Mouse (Mus musculus) G1E (cell line): ENCODE results near the gene Mylk. TPM values are rescaled to one million over a fixed set of nuclear protein-coding genes. Genes with fewer than 3 reads are reported as not detected.
"Not testable (repeated sequence)": the region's sequence is repeated elsewhere in the genome, so short reads cannot be mapped to it uniquely, and the experiment has no call there.

Experiments
- ATAC-seq: 2 replicates; pipeline ENCODE4 v1.8.0; 2016; ENCODE audit warnings: mild to moderate bottlenecking; ENCODE audit not compliant: insufficient number of reproducible peaks, poor library complexity, low FRiP score, severe bottlenecking; ENCODE audit errors: extremely low read depth
- DNase-seq: peaks from one replicate; pipeline ENCODE4 v3.0.0; 2012; ENCODE audit warnings: low spot score
- H3K27me3 ChIP-seq: 2 replicates; pipeline ENCODE4 v1.6.1; 2012; ENCODE audit warnings: mild to moderate bottlenecking, low read length, inconsistent platforms; ENCODE audit not compliant: insufficient read depth
- H3K36me3 ChIP-seq: replicated peaks from 2 replicates; pipeline ENCODE3; 2012; ENCODE audit warnings: mild to moderate bottlenecking, inconsistent platforms
- H3K4me1 ChIP-seq: 2 replicates; pipeline ENCODE4 v1.6.1; 2012; ENCODE audit warnings: low read depth, low read length, inconsistent platforms, mixed read lengths; ENCODE audit not compliant: insufficient read depth
- H3K4me3 ChIP-seq: 2 replicates; pipeline ENCODE4 v1.5.1; 2012; ENCODE audit warnings: low read depth, mild to moderate bottlenecking, inconsistent platforms, low read length, moderate library complexity, mixed read lengths
- H3K9me3 ChIP-seq: replicated peaks from 2 replicates; pipeline ENCODE4 v1.6.1; 2012; ENCODE audit warnings: inconsistent platforms
- CTCF ChIP-seq: IDR thresholded peaks from 2 replicates; pipeline ENCODE4 v1.5.1; 2012; ENCODE audit warnings: low read depth, low read length, inconsistent platforms, mixed read lengths
- GATA1 ChIP-seq: IDR thresholded peaks from 2 replicates; pipeline ENCODE4 v1.6.1; 2012; ENCODE audit warnings: borderline replicate concordance, low read length, inconsistent platforms, mixed read lengths
- GATA2 ChIP-seq: IDR thresholded peaks from 2 replicates; pipeline ENCODE4 v1.6.1; 2012; ENCODE audit warnings: low read depth, low read length, inconsistent platforms, borderline replicate concordance
- POLR2AphosphoS5 ChIP-seq: IDR thresholded peaks from 2 replicates; pipeline ENCODE4 v1.6.1; 2012; ENCODE audit warnings: low read depth, low read length, inconsistent platforms; ENCODE audit not compliant: insufficient replicate concordance
- TAL1 ChIP-seq: conservative IDR thresholded peaks from 2 replicates; pipeline ENCODE4 v1.6.1; 2012; ENCODE audit warnings: low read depth, low read length, inconsistent platforms, mixed read lengths
- polyA plus RNA-seq: library from polyadenylated mRNA; stranded (reverse); fragments of >175 nt; gene quantifications from 2 replicates; pipeline ENCODE4 v1.2.3, GENCODE M21; 2012
- total RNA-seq, 2 experiments: library from RNA; stranded (forward) in 1 of 2; stranded (reverse) in 1 of 2; fragments of 200-1000 nt in 1 of 2; fragments of >200 nt in 1 of 2; fragmentation: Nextera tagmentation in 1 of 2; gene quantifications; 2 replicates each; pipeline ENCODE4 v1.2.3; 2014 to 2017

Gene Mylk
- total RNA-seq (2014; fragmentation: Nextera tagmentation), result not detected in 2 replicates
- total RNA-seq (2017), result 0.05 and 0.06 TPM in 2 replicates
- polyA plus RNA-seq, result 0.06 TPM in 1 of 2 replicates, not detected in the other

GRCm38 (mm10) chr16:34745065-34745585, at the start of gene Mylk:
Gene Mylk, plus strand, starts transcription at chr16:34745210.
- H3K4me3 ChIP-seq, result peak within 1 kb of the TSS; percentile 60; the same call in 1 of the 2 replicates
- no peak for DNase-seq

GRCm38 (mm10) chr16:34698721-34699120, 46.3 kb upstream of the Mylk start:
- not testable (repeated sequence) for H3K9me3 ChIP-seq, ATAC-seq, H3K27me3 ChIP-seq, H3K4me3 ChIP-seq, DNase-seq
- Histone ChIP-seq H3K4me1 (peaks cover 22% of the 10 kb centered on the region), H3K36me3 (peaks cover 65% of the 10 kb centered on the region)

More at GRCm38 (mm10) chr16:34745065-34745585, at the start of gene Mylk:
- peaks cover 6% of the 10 kb centered on the region for H3K4me1 ChIP-seq
- H3K9me3 ChIP-seq, result no peaks in the 10 kb centered on the region
- H3K27me3 ChIP-seq, result peaks cover 43% of the 10 kb centered on the region
- TF ChIP-seq CTCF (no peak), GATA1 (no peak), GATA2 (no peak), TAL1 (no peak), POLR2AphosphoS5 (no peak)
- H3K36me3 ChIP-seq, result no peaks in the 10 kb centered on the region
- no peak for ATAC-seq

DNA sequence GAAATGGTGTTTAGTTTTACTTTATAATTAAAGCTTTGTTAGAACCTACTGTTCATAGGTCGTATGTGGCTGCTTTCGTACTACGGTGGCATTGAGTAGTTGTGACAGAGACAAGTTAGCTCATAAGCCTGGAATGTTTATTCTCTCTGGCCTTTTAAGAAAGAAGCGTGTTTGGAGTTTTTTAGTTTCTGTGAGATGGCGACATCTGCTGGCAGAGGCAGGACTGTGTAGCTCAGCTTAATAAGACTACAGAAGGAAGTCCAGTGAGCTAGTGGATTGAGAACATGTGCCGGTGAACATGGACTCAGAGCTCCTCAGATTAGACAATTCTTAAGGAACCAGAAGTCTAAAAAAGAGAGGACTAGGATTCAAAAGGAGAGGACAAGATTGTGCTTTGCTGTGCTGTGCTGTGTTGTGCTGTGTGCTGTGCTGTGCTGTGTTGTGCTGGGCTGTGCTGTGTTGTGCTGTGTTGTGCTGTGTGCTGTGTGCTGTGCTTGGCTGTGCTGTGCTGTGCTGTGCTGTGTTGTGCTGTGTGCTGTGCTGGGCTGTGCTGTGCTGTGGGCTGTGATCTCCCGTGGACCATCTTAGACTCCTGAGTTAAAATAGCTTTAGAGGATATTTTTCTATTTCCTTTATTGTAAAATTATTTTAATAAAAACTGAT, 44.7 kb upstream of the Mylk start:
- TF ChIP-seq CTCF (peak; percentile 47), POLR2AphosphoS5 (no peak)
- DNase-seq, result peak; percentile 33
- ATAC-seq, result peak; percentile 54
- H3K36me3 ChIP-seq, result peaks cover 72% of the 10 kb centered on the region
- H3K9me3 ChIP-seq, result no peaks in the 10 kb centered on the region
- H3K4me3 ChIP-seq, result peak overlapping the region; percentile 44
- H3K27me3 ChIP-seq, result no peaks in the 10 kb centered on the region
- H3K4me1 ChIP-seq, result peaks cover 7% of the 10 kb centered on the region

DNA sequence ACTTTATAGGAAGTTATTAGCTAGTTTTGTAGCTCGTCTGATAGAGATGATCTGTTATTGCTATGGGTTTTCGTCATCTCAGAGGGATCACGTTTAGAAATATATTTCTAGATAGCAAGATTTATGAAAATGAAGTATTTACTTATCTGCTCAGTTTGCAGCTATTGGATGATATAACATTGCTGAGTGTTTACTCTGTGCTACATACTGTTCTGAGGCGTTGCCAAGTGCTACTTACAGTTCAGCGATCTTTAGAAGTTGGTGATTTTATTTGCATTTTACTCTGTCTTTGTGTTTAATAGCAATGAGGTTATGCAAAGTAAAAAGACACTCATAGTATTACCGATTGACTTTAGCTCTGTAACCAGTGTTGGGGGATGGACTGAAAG, 44.2 kb upstream of the Mylk start:
- Histone ChIP-seq H3K4me3 (no peak overlapping the region), H3K36me3 (peaks cover 73% of the 10 kb centered on the region), H3K27me3 (no peaks in the 10 kb centered on the region), H3K9me3 (no peaks in the 10 kb centered on the region), H3K4me1 (peaks cover 6% of the 10 kb centered on the region; the same call in 1 of the 2 replicates)
- DNase-seq, result no peak
- ATAC-seq, result no peak
- TF ChIP-seq POLR2AphosphoS5, result no peak
- TF ChIP-seq CTCF, result no peak
- TF ChIP-seq TAL1, result no peak
- no peak for TF ChIP-seq GATA2
- TF ChIP-seq GATA1, result no peak

GRCm38 (mm10) chr16:34706019-34706418, 39.0 kb upstream of the Mylk start:
- peaks cover 73% of the 10 kb centered on the region for H3K36me3 ChIP-seq
- ATAC-seq (no peak), DNase-seq (no peak)
- no peak overlapping the region for H3K4me3 ChIP-seq
- H3K27me3 ChIP-seq, result no peaks in the 10 kb centered on the region
- no peaks in the 10 kb centered on the region for H3K4me1 ChIP-seq
- no peak for TF ChIP-seq GATA1
- TF ChIP-seq GATA2, result no peak
- no peak for TF ChIP-seq POLR2AphosphoS5
- no peak for TF ChIP-seq CTCF
- TF ChIP-seq TAL1, result no peak
- no peaks in the 10 kb centered on the region for H3K9me3 ChIP-seq

- TF ChIP-seq CTCF (no peak), GATA1 (no peak), TAL1 (no peak), POLR2AphosphoS5 (no peak), GATA2 (no peak)
- DNase-seq (no peak), ATAC-seq (no peak)
- Histone ChIP-seq H3K4me3 (no peak overlapping the region), H3K27me3 (no peaks in the 10 kb centered on the region), H3K4me1 (no peaks in the 10 kb centered on the region), H3K9me3 (no peaks in the 10 kb centered on the region), H3K36me3 (peaks cover 70% of the 10 kb centered on the region)
These were observed 38.5 kb upstream of the Mylk start for GRCm38 (mm10) chr16:34706487-34706946.
